Mouse (Mus musculus) testis, adult 2 months (tissue): ENCODE results near the gene Rasip1.

Experiments
- CTCF ChIP-seq: fragments of 200-500 bp; IDR thresholded peaks from 2 replicates; pipeline ENCODE4 v1.5.1; 2012; ENCODE audit warnings: low read depth, mild to moderate bottlenecking, inconsistent platforms, low read length, moderate library complexity; ENCODE audit not compliant: control insufficient read depth, insufficient read depth, insufficient replicate concordance
- POLR2A ChIP-seq: fragments of 200-500 bp; IDR thresholded peaks from 2 replicates; pipeline ENCODE4 v1.6.1; 2012; ENCODE audit warnings: low read depth, mild to moderate bottlenecking, inconsistent platforms, low read length, moderate library complexity; ENCODE audit not compliant: control insufficient read depth

GRCm38 (mm10) chr7:45605704-45606289 is 21.5 kb upstream of the Rasip1 start:
- no peak for TF ChIP-seq POLR2A
- TF ChIP-seq CTCF: no peak
